Mouse (Mus musculus): ENCODE data around the gene Tmem14a. TPM values are rescaled to one million over a fixed set of nuclear protein-coding genes. Genes with fewer than 3 reads are reported as not detected.
A peak's percentile ranks its signal among the peaks of the same experiment; 100 is the strongest.
"Not testable (repeated sequence)": the region's sequence is repeated elsewhere in the genome, so short reads cannot be mapped to it uniquely, and the experiment has no call there.

Tmem14a gene
- 5.4 and 6.9 TPM in 2 replicates for polyA plus RNA-seq (2015; fragmentation: Nextera tagmentation; extraction: Ambion mirVana)

DNA sequence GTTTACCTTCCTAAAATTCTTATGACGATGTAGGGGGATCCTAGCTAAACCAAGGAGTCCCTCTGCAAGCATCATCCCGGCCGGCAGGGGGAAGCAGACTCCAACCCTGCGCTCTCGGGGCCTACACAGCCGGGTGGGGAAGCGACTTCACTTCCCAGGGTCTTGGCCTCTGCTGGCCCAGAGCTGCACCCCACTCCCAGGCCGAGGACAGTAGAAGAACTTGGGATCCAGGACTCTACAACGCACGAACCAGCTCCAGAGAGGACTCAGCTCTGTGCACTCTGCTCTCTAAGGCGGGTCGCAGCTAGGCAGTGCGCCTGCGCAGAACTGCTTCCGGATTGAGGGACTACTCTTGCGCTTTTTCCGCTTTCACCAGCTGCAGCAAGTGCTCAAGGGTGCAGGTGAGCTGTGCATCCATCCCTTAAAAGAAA lies at the start of gene Tmem14a:
Gene Tmem14a (plus strand): TSS at position 87 of the 431 bp plus-strand sequence.
- peak; percentile 95 for DNase-seq (ENCODE audit: low spot score)

DNA sequence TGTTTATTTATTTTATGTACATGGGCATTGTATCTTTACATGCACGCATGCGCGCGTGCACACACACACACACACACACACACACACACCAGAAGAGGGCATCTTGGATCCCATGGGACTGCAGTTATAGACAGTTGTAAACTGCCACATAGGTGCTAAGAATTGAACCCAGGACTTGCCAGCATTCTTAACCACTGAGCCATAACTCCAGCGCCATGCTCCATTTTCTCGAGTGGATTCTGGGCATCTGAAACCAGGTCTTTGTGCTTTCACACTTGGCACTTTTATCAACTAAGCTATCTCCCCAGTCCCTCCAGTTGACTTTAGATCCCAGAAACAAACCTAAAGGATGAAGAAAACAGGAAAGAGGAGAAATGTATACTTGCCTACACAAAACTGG lies 33.2 kb upstream of the Tmem14a start:
- no peak for DNase-seq (ENCODE audit: low spot score)

DNA sequence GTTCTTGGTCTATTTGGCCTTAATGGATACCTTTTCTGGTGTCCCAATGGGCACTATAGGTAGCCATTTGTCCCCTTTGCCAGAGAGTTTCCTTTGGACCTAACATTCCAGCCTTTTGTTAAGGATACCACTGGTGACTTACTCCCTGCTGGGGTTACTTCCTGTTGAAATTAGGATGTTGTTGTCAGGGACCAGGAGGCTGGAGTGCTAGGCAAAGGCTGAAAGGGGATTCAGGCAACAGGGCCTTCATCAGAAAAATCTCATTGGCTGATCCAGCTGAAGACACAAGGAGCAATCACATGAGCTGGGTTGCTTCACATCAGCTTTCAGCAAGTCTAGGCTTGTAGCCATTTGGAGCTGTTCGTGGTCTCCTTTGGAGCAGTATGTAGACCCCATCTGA lies 12.1 kb upstream of the Tmem14a start:
- no peak for DNase-seq (ENCODE audit: low spot score)

DNA sequence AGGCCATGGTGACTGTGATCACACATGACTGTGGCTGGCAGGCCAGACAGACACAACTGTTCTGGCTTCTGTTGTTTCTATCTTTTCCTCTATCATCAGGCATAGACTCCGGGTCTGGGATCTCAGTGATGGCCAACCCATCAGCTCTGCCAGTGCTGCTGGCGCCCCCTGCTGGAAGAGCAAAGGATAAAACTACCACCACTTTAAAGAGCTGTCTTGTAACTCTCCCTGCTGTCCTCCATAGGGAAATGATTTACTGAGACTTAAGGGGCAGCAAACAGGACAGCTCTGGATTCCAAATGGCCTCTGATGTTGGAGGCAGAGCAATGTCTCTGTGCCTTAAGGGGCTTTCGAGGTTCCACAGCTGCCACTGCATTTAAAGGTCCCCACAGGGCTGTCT lies 4.8 kb upstream of the Tmem14a start:
- not testable (repeated sequence) for DNase-seq (ENCODE audit: low spot score)

DNA sequence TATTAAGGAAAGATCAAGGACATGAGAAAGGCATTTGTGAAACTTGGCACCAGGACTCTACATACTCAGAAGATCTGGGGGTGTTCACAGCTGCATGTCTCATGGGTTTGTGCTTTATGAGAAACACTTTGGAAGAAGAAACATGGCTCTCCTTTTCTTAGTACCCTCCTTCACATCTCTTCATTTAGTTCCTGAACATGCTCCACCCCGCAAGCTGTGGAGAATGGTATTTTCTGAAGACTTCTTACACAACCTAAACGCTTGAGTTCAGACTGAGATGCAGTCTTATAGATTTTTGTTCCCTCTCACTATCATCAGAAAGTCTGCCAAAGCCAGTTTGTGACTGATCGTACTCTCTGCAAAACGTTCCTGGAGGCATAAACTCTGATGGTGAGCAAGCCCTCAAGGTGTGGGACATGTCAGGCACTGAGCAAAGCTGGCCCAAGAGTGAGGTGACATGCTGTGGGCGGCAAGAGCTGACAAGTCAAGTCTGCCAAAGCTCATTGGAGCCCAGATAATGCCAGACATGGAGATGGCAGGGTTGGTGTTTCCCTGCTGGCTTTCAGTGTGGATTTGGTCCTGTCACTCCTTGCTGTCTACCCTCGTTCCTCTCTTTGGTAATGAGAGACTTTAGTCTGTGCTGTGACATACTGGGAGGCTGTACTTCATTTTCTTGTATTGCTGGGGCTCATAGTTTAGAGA lies 4.2 kb upstream of the Tmem14a start:
- DNase-seq (ENCODE audit: low spot score), result not testable (repeated sequence)

DNA sequence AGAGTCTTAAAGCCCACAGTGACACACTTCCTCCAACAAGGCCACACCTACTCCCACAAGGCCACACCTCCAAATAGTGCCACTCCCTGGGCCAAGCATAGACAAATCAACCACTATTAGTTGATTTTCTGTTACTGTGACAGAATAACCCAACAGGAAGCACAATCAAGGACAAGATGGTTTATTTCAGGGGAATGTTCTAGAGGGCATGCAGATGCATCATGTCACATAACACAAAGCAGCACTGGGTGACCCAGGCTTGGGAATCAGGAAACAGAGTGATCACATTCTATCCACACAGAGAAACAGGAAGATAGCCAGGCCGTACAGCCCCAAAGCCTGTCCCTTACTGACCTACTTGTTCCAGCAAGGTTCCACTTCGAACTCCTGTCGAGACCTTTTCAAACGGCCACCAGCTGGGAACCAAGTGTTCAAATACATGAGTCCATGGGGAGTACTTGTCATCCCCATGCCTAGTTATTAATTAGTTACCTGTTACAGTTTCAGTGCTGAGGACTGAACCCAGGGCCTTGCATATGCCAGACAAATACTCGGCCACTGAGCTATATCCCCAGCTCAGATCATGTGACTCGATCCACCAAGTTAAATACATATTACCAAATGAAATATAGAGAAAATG lies 9.5 kb downstream of the Tmem14a start:
- no peak for DNase-seq (ENCODE audit: low spot score)

DNA sequence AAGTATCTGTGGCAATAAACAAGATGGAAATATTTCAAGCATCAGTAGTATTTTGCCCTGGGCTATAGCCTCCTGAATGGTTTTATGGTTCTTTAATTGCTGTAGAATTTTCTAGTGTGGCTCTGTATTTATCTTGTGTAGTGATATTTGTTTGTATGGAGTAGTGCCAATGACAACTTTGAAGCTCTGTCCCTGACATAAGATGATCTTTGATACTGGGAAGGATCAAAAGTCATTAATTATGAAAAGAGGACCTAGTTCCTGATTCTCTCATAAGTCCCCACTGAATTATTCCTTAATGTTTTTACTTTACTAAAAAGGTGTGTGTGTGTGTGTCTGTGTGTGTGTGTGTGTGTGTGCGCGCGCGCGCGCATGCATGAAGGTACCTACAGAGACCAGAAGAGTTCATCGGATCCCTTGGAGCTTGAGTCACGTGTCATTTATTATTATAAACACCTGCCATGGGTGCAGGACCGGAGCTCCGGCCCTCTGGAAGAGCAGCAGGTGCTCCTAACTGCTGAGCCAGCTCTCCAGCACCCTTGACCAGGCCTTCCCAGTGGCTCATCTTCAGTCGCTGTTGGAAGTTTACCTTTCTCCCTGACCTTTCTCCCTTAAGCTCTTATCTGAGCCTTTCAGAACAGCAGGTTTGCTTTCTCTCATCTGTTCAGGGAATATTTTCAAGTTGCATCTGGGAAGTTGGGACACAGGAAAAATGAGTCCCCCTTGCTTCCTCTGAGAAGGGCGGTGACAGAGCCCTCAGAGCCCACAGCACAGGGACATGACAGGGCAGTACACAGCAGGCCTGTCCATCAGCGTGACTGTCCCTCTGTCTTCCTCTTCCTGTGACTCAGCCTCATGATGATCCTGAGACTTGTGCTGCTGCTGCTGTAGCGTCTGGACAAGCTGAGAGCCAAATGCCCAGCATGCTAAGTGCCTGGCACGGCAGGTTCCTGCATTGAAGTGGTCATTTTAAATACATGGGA lies 10.7 kb downstream of the Tmem14a start:
- DNase-seq (ENCODE audit: low spot score), result not testable (repeated sequence)

DNA sequence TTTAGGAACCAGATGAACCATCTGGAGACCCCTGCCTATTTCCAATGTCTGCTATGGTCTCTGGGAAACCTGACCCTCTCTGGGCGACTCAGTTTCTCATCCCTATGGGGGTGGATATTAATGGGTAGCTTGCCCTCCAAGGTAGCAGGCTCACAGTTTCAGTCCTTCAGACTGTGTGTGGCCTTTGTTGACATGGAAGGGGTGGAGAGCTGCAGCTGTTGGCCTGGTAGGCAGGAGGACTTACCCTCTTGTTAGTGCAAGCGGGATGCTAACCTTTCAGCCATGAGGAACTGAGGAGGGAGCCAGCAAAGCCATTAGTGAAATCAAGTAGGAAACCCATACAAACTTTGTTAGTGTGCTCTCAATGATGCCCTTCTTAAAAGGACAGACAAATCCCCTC lies 12.0 kb downstream of the Tmem14a start:
- no peak for DNase-seq (ENCODE audit: low spot score)

DNA sequence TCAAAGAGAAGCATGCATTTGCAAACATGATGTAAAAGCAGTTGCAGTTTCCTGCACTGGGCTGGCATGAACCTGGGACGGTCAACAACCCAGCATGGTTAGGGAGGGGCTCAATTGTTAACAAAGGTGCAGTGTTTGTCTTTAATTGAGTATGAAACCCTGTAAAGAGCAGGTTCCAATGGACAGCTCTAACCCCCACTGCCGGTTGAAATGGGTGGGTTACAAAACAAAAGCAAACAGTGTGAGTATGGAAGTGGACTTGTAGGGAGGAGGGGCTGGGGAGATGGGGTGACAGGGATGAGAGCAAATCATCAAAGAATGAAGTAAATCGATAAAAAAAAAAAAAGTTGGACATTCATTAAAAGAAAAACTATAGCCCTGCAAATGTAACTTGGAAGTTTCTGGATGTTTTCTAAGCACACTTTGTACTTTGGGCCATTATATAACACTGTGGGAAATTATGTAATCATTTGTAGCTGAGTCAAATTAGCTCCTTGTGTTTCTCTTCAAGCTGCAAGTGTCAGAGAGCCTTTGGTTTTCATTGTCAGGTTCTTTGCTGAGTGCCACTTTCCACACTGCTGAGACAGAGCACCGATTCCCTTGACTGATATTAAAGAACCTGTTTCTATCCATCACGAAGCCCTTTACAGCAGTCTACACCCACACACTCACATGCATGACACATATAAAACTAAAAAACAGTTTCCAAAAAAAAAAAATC lies 13.5 kb downstream of the Tmem14a start:
- DNase-seq (ENCODE audit: low spot score), result no peak

DNA sequence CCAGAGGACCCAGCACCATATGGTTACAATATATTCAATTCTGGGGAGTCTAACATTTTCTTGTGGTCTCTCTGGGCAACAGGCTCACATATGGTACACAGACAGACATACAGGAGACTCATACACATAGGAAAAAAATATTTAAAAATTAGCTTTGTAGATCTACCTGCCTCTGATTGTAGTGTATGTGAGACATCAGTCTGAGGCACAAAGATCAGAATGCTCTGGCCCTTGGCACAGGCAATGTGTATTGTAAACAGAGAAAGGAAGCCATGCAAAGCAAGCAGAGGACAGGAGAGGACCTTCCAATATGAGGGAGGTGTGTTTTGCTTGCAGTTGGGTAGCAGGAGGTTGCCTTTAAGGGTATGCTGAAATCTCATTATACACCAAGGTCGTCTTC lies 14.1 kb downstream of the Tmem14a start:
- no peak for DNase-seq (ENCODE audit: low spot score)

DNA sequence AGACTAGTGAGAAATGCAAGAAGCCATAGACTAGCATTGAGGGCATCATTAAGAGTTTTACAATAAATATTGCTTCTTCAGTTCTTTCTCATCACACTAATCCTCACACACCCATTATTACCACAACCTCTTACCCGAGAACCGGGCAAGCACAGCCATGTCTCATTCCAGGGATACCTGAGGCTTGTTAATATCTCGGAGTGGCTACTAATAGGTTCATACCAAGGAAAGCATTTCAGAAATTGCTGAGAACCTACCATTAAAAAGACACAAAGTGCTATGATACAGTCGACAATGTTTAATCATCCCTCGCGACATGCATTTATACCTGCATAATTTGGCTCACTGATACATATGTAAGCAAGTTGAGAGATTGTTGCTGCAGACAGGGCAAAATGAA lies 17.0 kb downstream of the Tmem14a start:
- no peak for DNase-seq (ENCODE audit: low spot score)

DNA sequence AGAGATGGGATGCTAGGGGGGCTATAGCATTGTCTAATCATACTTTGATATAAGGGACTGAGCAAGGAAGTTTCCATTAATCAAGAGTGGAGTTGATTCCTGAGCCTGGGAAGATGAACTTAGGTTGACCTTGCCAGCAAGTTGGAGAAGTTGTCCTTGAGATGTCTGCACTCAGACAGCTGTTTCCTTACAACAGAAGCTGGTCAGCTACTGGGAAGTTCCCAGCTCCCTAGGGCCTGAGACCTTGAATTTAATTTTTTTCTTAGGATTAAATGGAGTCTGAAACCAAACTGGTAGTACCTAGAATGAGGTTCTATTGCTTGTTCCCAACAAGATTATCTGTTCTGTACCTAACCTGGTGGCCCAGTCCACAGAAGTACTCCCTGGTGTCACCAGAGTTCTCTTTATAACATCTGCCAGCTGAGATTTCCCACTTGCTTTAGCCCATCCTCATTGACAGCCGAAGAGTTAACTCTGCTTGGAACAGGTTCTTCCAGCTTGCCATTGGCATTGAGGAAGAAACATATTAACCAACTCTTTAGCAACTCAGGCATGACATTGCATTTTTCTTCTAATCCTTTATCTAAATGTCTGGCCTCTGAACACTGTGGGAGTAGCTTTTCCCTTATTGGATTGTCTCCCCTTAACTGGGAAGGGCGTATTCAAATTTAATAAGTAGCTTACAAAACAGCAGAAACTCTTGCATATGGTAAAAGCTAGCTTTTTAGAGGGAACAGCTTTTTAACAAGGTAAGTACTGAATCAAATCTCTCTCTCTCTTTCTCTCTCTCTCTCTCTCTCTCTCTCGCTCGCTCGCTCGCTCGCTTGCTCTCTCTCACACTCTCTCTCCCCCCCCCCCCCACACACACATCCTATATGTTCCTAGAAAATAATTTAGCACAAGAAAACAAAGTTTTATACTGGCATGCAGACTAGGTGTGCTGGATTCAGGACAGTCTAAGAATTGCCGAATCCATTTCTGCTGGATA lies 21.8 kb downstream of the Tmem14a start, which contains the start of gene Gsta3:
Gene Gsta3 (plus strand): TSS at position 679 of the 988 bp plus-strand sequence.
- DNase-seq (ENCODE audit: low spot score), result no peak

DNA sequence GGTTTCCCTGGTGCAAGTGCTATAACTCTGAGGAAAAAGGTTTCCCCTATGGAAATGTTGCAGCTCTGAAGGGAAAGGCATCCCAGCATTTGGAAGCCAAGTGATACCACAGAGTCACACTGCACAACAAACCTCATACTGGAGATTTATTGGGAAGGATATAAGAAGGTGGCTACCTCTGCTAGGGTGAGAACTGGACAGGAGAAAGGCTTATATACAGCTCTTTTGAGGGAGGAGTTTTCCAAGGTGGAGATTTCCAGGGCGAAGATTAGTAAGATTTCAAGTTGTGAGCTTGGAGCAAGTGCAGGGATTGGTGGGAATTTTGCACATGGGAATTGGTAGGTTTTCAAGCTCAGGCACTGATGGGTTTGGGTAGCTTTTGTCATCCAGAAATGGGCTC lies 22.7 kb downstream of the Tmem14a start:
- DNase-seq (ENCODE audit: low spot score), result no peak

DNA sequence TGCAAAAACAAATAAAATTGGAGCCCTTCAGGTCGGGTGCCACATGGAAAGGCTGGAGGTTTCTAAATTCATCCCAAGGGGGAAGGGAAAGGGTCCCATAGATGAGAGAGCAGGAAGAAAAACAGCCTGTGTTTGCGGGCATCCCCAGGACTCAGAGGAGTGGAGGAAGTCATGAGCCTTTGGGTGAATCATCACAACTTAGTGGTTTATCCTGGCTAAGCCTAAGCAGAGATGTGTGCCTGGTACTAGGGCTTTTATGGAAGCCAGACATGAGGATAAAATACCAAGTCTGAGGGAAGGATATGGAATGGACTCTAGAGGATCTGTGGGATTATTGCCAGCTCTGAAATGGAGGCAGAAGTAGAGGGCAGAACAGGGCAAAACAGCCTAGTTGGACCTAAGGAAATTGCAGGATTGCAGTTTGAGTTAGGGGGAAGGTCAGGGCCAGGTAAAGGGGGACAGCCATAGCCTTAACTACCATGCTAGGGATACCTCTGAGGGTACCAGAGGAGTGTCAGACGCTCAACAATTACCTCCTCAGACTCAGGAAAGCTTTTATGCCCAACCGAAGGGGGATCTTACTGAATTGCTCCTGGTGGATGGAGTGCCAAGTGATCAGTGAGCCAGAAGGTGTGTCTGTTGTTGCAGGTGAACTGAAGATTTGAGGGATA lies 26.1 kb downstream of the Tmem14a start:
- DNase-seq (ENCODE audit: low spot score), result no peak

DNA sequence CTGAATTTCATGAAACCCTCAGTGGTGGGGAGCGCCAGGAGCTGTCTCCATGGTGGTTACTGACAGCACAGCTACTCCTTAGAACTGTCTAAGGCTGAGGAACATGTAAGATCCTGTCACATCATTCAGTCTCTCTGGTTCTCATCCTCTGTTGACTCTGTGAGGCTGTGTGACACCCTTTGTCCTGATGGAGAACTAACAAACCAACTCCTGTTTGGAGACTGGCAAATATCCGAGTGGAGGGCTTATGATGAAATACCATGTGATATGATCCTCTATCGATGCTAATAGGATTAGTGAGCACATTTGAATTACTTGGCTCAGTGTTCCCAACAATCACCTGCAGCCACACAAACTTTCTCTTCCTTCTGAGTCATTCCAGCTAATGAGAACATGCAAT lies 27.8 kb downstream of the Tmem14a start:
- no peak for DNase-seq (ENCODE audit: low spot score)

DNA sequence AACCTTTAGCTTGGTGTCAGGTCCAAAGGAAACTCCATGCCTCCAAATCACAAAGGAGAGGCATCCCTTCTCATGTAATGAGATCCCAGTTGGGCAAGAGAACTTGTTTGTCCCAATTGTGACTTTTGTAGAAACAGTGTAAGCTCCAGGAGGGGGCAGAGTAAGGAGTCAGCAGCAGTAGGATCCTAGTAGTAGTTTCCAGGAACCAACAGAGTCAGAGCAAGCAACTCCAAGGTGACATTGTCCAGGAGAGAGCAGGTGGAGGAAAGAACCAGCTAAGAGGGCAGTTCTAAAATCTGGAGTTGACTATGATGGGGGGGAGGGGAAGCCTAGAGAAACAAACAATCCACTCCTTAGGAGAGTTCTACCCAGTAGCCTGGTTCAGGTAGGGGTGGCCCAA lies 29.5 kb downstream of the Tmem14a start:
- no peak for DNase-seq (ENCODE audit: low spot score)

DNA sequence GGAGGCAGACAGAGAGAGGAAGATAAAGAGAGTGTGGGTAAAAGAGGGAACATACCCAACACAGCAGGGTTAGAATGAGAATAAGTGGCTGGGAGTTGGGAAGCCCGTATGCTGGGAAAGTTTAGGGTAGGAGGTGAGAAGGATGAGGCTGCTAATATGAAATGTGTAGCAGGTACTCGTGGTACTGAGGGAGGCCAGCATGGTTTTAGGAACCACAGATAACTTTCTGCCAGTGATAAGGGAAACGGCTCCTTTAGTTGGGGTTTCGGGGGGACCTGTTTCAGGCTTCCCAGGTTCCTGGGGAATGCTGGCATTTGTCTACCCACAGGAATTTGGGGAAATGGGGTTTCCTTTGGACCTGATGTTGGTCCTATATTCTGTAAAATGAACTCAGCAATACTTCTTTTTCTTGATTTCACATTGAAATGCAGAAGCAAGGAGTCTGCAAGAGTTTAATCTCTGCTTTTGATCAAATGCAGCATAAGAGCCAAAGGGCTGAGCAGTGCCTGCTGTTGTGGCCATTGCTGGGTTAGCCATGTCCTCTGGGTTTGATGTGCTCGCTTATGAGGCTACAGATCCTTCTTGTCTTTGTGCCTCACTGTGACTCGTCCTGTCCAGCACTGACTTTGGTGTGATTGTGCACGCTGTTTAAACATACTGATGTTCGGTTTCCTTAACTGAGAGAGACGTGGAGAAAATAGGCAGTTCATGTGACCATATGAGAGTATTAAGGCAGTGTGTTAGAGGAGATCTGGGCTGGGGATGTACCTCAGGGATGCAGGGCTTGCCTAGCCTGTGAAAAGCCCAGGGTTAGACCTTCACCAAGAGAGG lies 30.4 kb downstream of the Tmem14a start:
- no peak for DNase-seq (ENCODE audit: low spot score)

DNA sequence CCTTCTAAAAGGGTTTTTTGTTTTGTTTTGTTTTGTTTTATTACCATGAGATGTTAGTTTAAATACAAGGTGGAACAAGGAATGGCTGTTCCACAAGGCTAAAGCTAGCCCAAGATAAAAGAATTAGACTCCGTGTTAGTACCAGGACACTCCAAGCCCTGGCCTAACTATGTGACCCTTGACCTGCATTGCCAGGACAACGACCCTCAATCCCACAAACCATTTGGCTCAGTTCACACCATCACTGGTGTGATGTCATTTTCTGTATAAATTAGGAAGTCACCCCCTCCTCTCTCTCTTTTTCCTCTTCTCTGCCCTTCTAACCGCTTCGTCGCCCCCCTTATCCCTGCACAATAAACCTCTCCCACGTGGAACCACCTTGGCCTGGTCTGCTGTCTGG lies 33.3 kb downstream of the Tmem14a start:
- no peak for DNase-seq (ENCODE audit: low spot score)
